Mouse (Mus musculus) ovary, adult 18-20 months (tissue): ENCODE results near the gene Gsap.
A peak's percentile ranks its signal among the peaks of the same experiment; 100 is the strongest.
"Not testable (repeated sequence)": the region's sequence is repeated elsewhere in the genome, so short reads cannot be mapped to it uniquely, and the experiment has no call there.

Source experiments
- DNase-seq: peaks from one replicate; pipeline ENCODE4 v3.0.0; 2022; ENCODE audit warnings: low spot score, mixed read lengths

The Gsap gene

GRCm38 (mm10) chr5:21261202-21261844 is 75.3 kb downstream of the Gsap start:
- DNase-seq, result no peak

GRCm38 (mm10) chr5:21263202-21264055 is 77.4 kb downstream of the Gsap start:
- no peak for DNase-seq

GRCm38 (mm10) chr5:21264352-21265021 is 78.4 kb downstream of the Gsap start:
- no peak for DNase-seq

- DNase-seq, result peak; percentile 40
Observed at GRCm38 (mm10) chr5:21265049-21265448, 79.0 kb downstream of the Gsap start.

- DNase-seq, result no peak
Observed at GRCm38 (mm10) chr5:21267090-21267489, 81.0 kb downstream of the Gsap start.

- no peak for DNase-seq
Observed at GRCm38 (mm10) chr5:21269446-21269845, 83.4 kb downstream of the Gsap start.

- no peak for DNase-seq
Observed at GRCm38 (mm10) chr5:21270756-21271155, 84.7 kb downstream of the Gsap start.

GRCm38 (mm10) chr5:21271386-21272354 is 85.6 kb downstream of the Gsap start:
- no peak for DNase-seq

GRCm38 (mm10) chr5:21277685-21278084 is 91.6 kb downstream of the Gsap start:
- DNase-seq, result not testable (repeated sequence)

GRCm38 (mm10) chr5:21283356-21284062 is 97.5 kb downstream of the Gsap start:
- no peak for DNase-seq

GRCm38 (mm10) chr5:21288658-21289435 is 102.8 kb downstream of the Gsap start:
- DNase-seq, result no peak

- DNase-seq, result peak; percentile 39
Observed at GRCm38 (mm10) chr5:21290594-21290993, 104.5 kb downstream of the Gsap start.

- no peak for DNase-seq
Observed at GRCm38 (mm10) chr5:21295683-21296082, 109.6 kb downstream of the Gsap start.

- DNase-seq, result no peak
Observed at GRCm38 (mm10) chr5:21299076-21299755, 113.2 kb downstream of the Gsap start.

- DNase-seq, result no peak
Observed at GRCm38 (mm10) chr5:21300058-21300457, 114.0 kb downstream of the Gsap start.

GRCm38 (mm10) chr5:21301011-21301410 is 115.0 kb downstream of the Gsap start:
- DNase-seq, result no peak

GRCm38 (mm10) chr5:21307165-21307564 is 121.1 kb downstream of the Gsap start:
- no peak for DNase-seq

GRCm38 (mm10) chr5:21314696-21315095 is 128.6 kb downstream of the Gsap start:
- no peak for DNase-seq

GRCm38 (mm10) chr5:21320138-21320537 is 134.1 kb downstream of the Gsap start:
- DNase-seq, result no peak

GRCm38 (mm10) chr5:21326494-21326893 is 140.4 kb downstream of the Gsap start:
- DNase-seq, result no peak
